10 mouse cellular contexts compared by ENCODE assay signal in genomic region chr2:143217760-143218358, GRCm38 (mm10).
DNase-seq lines count a peak whose midpoint lies in the region; ATAC-seq and TF ChIP-seq lines count a peak whose summit lies in the region.
"Had no signal": no experiment of that assay in that cellular context is flagged by ENCODE, and none has a peak within 500 bp of the region (broad histone marks: within the 10 kb centered on the region; RNA-seq: fewer than 3 reads in every experiment).

No protein-coding gene starts in this region.

- no peak for TF ChIP-seq POLR2A in thymus, adult 2 months (IDR thresholded peaks at IDR 0.05; ENCODE audit: control insufficient read depth, extremely low read depth, insufficient read depth, low read length, poor library complexity)

- H3K27me3 ChIP-seq in hindbrain, embryonic 13.5 days, result no peaks in the 10 kb centered on the region
- no peaks in the 10 kb centered on the region for H3K27me3 ChIP-seq in hindbrain, embryonic 10.5 days (ENCODE audit: insufficient read depth, poor library complexity, severe bottlenecking)
- no peaks in the 10 kb centered on the region for H3K27me3 ChIP-seq in thymus, adult 2 months (ENCODE audit: control insufficient read depth, insufficient read depth, low read length)
- H3K27me3 ChIP-seq: megakaryocyte, embryonic 14.5 days had no signal

- H3K9ac ChIP-seq in hindbrain, embryonic 13.5 days, result no peak overlapping the region

- TF ChIP-seq CTCF in thymus, adult 2 months (IDR thresholded peaks at IDR 0.05; ENCODE audit: borderline replicate concordance, control insufficient read depth, extremely low read depth, insufficient read depth, low read length, poor library complexity), result no peak

- 59% methylated on average over 5 of the region's 5 CpGs for WGBS in hindbrain, embryonic 13.5 days
- WGBS in hindbrain, embryonic 10.5 days, result 79% methylated on average over 5 of the region's 5 CpGs
- 87% methylated on average over 5 of the region's 5 CpGs for WGBS in thymus, adult 2 months

- no peak overlapping the region for H3K4me3 ChIP-seq in hindbrain, embryonic 13.5 days
- no peak overlapping the region for H3K4me3 ChIP-seq in hindbrain, embryonic 10.5 days
- H3K4me3 ChIP-seq in thymus, adult 2 months (ENCODE audit: control insufficient read depth, insufficient read depth, low read length), result no peak overlapping the region

- no peak overlapping the region for H3K4me2 ChIP-seq in hindbrain, embryonic 13.5 days

- H3K9me3 ChIP-seq in hindbrain, embryonic 13.5 days, result no peaks in the 10 kb centered on the region
- H3K9me3 ChIP-seq in hindbrain, embryonic 10.5 days, result no peaks in the 10 kb centered on the region

- no peak overlapping the region for H3K27ac ChIP-seq in hindbrain, embryonic 13.5 days
- no peak overlapping the region for H3K27ac ChIP-seq in hindbrain, embryonic 10.5 days
- H3K27ac ChIP-seq in thymus, adult 2 months (ENCODE audit: control insufficient read depth, insufficient read depth, low read length), result no peak overlapping the region

- no peaks in the 10 kb centered on the region for H3K4me1 ChIP-seq in hindbrain, embryonic 13.5 days (replicated peaks)
- H3K4me1 ChIP-seq in hindbrain, embryonic 10.5 days (replicated peaks), result no peaks in the 10 kb centered on the region
- H3K4me1 ChIP-seq in thymus, adult 2 months (replicated peaks; ENCODE audit: control insufficient read depth, insufficient read depth, low read length), result no peaks in the 10 kb centered on the region
- H3K4me1 ChIP-seq: megakaryocyte, embryonic 14.5 days had no signal

- peak; percentile 71 for ATAC-seq in hindbrain, embryonic 13.5 days (ENCODE audit: low FRiP score)

- no peak for DNase-seq in hindbrain, embryonic 10.5 days (ENCODE audit: low spot score)
- DNase-seq in cerebellum, adult 18-20 months, result peak; percentile 91 to 93
- DNase-seq in layer of hippocampus, adult 11-12 months (ENCODE audit: low spot score), result peak; percentile 89
- peak; percentile 90 for DNase-seq in right cerebral cortex, adult 18-20 months
- no peak for DNase-seq in thymus, adult 2 months
- no peak for DNase-seq in MN1 (ENCODE audit: low spot score)
- no peak for DNase-seq in thymus, adult 18-20 months
- DNase-seq: kidney, postnatal 36 days had no signal

- H3K36me3 ChIP-seq in hindbrain, embryonic 13.5 days, result no peaks in the 10 kb centered on the region
- no peaks in the 10 kb centered on the region for H3K36me3 ChIP-seq in hindbrain, embryonic 10.5 days
- no peaks in the 10 kb centered on the region for H3K36me3 ChIP-seq in thymus, adult 2 months (ENCODE audit: control insufficient read depth, insufficient read depth, low read length)

Comparison
In these comparisons a context has a peak if more than half of its experiments do, and no peak if none do; other contexts are left out.
1. DNase-seq: peak in cerebellum, adult 18-20 months (2 of 2), layer of hippocampus, adult 11-12 months (single experiment) and right cerebral cortex, adult 18-20 months (single experiment); none in hindbrain, embryonic 10.5 days (single experiment), thymus, adult 2 months (single experiment), MN1 (single experiment) and thymus, adult 18-20 months (0 of 2).